Mouse (Mus musculus) brain, adult 10 weeks (tissue): ENCODE data around the gene Tesc. TPM values are rescaled to one million over a fixed set of nuclear protein-coding genes. Genes with fewer than 3 reads are reported as not detected.

ENCODE experiments used
- polyA plus RNA-seq: library from polyadenylated mRNA; stranded (reverse); fragments of 350-450 nt; fragmentation: Illumina TruSeq; extraction: RNeasy Lipid Tissue Mini Kit (QIAGEN cat#74804); gene quantifications from one replicate; pipeline ENCODE4 v1.2.3, GENCODE M21; 2015; ENCODE audit warnings: low read depth, low replicate concordance

The Tesc gene
- 104 TPM for polyA plus RNA-seq

GRCm38 (mm10) chr5:118027698-118028190, at the start of gene Tesc:
Gene Tesc (plus strand): TSS chr5:118027743.

Other genes starting within 250 kb of the Tesc start
- gene Nos1, start 246.7 kb upstream of the Tesc start, polyA plus RNA-seq: 12.7 TPM
- gene Fbxo21, start 51.0 kb upstream of the Tesc start, polyA plus RNA-seq: 68.4 TPM
- gene Fbxw8, start 127.7 kb downstream of the Tesc start, polyA plus RNA-seq: 20.7 TPM
- gene Hrk, start 136.9 kb downstream of the Tesc start, polyA plus RNA-seq: 15.1 TPM
- gene Rnft2, start 217.4 kb downstream of the Tesc start, polyA plus RNA-seq: 59.8 TPM
- 13.8 TPM for gene 2410131K14Rik, start 217.5 kb downstream of the Tesc start, polyA plus RNA-seq